Mouse (Mus musculus): ENCODE measurements at regions not wholly inside any gene's neighbourhood (a gene's known extent, or its start where the extent isn't known, plus 50 kb on each side); places are given as distances from the start of the nearest gene placed in this dataset.

DNA sequence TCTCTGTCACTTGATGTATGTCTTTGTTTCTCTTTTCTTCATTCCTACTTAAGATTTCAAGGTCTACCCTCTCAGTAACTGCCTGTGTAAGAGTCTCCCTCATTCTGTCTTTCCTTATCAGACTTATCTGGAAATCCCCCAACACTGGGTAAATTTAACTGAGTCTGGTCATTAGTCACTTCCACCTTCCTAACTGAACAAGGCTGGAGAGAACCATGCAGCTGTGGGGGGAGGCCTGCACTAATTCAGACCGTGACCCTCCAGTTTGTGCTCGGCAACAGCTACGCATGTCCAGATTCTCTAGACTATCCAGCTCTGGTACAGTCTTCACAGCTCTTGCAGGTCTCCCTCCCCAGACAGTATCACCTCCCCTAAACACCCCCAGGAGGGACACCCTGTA lies 103.3 kb downstream of the Prox1 start:
- DNase-seq (ENCODE audit: low read depth, low spot score): no peak

DNA sequence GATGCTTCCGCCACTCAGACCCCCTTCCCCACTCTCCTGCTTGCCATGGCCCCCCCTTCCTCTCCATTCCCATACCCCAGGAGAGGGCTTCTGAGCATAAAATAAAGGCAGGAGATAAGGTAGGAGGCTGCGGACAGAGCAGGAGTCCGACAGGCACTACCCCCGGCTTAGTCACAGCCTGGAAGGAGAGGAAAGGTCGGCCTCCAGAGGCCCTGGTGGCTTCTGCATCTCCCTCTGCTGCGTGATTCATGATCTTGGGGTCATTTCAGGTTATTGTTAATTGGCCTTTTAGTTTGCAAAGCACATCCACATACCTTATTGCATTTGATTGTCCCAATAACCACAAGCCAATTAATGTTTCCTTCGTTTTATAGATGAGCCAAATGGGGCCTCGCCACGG lies 104.1 kb downstream of the Prox1 start:
- no peak for DNase-seq (ENCODE audit: low read depth, low spot score)

DNA sequence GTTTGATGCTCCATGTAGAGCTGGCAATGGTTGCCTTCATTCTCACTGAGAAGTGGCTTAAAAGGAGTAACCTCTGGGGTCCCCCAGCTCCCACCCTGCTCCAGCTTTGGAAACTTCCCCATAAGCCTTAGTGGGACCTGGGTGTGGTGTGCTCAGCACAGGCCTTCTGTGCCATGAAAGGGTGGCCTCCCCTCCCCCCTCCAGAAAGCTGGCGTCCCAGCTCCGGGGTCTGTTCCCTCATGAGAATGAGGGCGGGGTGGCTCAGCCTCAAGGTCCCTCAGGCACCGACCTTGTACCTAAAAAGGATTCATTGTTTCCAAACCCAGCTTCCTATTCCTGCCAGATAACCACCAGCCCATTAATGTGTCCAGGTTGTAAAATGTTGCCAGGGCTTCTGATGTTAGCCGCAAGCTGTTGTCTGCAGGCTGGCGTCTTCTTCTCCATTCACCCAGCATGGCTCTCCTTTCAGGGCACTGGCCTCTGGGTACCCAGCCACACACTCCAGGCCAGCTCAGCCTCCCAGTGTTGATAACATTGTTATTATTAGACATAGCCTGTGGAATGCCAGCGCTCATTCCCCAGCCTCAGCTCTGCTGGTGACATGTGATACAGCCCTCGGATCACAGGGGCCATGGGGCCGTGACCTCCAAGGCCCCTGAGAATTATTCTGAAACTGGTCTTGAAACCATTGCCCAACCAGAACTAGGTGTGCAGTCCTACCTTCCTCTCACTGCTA lies 108.8 kb downstream of the Prox1 start:
- DNase-seq (ENCODE audit: low read depth, low spot score): no peak

DNA sequence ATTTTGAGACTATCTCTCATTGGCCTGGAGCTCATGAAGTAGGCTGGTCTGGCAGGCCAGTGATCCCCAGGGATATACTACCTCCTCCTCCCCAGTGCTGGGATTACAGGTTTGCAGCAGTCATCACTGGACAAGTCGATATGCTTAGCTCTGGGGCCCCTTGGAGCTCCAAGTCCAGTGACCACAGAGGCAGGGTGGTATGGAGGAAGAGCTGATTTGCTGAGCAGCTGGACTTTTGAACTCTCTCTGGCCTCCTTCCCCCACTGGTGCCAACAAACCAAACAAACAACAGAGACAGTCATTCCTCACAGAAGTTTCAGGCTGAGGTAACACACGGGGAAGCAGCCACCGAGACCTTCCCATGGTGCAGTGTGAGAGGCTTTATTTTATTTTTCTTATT lies 111.5 kb downstream of the Prox1 start:
- no peak for DNase-seq (ENCODE audit: low read depth, low spot score)

DNA sequence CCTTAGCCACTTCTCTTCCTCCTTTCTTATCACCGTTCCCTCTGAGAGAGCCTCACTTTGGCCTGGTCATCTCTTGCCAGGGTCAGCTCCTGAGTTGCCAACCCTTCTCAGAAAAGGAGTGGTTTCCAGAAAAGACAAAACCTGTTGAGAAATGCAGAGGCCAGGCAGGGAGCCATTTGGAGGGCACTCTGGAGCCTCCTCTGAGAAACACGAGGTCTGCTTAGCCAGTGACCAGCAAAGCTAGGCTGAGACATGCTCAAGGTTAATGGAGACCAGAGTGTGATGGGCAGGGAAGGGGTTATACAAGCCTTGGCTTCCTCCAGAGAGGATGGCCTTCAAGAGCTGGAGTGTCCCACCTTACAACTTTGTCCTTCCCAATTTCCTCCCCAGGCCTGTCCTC lies 113.6 kb downstream of the Prox1 start:
- DNase-seq (ENCODE audit: low read depth, low spot score): no peak

DNA sequence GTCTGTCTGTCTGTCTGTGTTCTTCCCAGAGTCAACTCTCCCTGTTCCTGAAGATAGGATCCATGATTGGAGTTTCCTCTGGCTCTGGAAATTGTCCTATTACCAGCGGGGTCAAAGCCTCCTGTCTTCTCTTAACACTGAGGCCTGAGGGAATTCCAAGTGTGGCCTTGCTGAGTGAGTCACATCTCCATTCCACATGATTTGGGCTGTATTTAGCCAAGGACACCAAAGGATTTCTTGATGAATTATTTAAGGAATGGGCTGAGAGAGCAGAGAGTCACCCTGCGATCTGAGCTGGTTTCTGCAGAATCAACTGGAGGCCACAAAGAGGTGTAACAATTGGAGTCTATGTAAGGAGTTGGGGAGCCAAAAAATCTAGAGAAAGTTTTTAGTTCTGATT lies 118.6 kb downstream of the Prox1 start:
- DNase-seq (ENCODE audit: low read depth, low spot score): no peak

DNA sequence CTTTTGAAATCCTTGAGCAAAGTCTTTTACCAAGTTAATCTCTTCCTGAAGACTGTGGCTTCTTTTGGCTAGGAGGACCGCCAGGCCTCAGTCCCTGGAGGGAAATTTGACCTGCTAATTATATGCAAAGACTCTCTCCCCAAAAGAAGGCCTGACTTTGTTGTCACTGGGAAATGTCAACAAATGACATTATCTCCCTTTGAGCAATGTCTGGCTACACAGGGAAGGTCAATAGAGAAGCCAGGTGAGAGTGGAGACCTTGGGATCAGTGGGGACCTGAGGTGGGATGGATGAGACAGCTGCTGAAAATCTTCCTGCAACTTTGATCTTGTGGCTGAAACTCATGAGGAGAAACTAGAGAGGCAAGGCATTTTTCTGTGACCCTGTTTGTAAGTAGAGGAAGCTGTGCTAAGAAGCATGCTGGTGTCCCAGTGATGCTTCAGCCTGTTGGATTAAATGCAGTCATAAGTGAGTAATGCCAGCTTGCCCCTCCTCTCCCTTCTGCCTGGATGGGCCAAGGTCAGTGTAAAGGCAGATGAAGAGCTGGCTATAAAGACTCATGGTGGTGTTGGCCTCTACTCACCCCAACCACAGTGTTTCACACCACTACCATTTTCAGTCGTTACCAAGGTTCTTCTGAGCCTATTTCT lies 121.9 kb downstream of the Prox1 start:
- no peak for DNase-seq (ENCODE audit: low read depth, low spot score)

DNA sequence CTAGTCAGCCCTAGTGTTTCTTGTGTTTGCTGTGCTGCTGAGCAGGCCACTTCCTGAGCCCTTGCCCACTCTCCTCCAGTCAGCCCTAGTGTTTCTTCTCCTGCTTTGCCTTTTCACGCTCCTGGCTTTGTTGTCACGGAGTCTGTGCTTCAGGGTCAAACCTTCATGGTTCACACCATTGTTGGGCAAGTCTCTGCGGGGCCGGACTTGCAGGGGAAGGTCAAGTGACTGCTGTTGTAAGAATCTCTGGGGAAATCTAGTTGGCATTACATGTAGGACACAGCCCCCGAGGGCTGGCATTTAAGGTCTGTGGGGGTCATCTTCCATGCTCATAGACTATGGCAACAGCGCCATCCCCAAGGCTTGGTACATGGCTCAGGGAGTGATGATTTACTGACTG lies 123.3 kb downstream of the Prox1 start:
- no peak for DNase-seq (ENCODE audit: low read depth, low spot score)

DNA sequence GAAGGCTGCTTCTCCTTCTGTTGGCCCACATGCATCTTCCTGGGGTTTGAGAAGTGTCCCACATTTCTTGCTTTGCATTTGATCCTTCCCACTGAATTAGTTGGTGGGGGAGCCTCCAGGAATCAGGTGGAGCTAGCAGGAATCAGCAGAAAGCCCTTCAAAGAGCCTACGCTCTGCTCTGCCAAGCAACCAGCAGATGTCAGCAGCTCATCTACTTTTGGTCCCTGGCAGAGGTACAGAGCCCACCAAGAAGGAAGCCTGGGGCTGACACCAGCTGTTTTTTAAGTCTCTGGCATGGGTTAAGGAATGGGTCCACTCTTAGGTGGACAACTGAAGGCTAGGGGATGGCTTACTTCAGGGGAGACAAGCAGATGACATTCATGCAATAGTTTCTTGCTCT lies 123.6 kb upstream of the Smyd2 start:
- DNase-seq (ENCODE audit: low read depth, low spot score): no peak

DNA sequence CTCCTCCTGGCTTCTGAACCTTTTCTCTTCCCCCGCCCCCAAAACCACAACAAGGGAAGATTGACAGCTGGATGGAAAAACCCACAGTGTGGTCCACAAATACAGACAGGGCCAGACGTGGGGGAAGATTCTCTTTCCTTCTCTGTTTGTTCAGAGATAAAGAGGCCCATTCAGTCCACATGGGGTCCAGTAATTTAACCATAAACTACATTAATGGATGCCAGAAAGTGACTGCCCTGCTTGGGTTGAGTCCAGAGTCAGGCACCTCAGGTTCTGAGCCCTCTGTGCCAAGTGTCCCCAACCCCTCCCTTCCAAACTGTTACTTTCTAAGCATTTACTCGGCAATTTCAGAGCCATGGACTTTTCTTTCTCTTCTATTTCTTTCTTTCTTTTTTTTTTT lies 121.9 kb upstream of the Smyd2 start:
- no peak for DNase-seq (ENCODE audit: low read depth, low spot score)

DNA sequence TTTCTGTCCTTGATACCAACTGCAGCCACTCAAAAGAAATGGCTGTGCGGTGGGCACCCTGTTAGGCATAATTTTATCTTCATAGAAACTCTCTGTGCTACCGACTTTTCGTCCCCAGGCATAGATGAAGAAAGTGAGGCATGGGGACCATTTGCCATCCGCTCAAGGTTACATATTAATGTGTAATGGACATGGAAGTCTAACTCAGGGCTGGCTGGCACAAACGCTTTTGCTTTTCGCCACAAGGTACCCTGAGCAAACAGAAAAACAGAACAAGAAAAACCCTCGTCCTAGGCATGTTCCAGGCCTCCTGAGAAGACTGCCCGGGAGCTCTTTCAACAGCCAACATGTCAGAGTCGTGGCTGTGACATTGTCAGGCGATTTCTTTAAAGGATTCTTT lies 121.0 kb upstream of the Smyd2 start:
- DNase-seq (ENCODE audit: low read depth, low spot score): no peak

DNA sequence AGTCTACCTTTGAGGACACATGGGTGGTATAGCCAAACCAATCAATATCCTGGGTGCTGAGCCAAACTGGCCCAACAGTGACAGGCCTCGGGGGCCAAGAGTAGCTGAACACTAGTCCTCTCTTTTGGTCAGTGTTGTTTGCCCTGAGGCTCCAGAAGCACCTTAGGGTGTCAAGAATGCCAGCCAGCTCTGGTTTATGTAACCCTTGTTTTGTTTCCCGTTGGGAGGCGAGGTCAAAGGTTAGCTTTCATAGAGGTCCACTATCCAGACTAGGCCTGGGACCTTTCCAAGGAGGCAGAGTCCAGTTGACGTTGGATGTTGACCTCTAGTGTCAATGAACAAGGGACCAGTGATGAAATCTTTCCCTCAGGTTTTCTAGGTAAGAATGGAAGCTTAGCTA lies 120.0 kb upstream of the Smyd2 start:
- no peak for DNase-seq (ENCODE audit: low read depth, low spot score)

DNA sequence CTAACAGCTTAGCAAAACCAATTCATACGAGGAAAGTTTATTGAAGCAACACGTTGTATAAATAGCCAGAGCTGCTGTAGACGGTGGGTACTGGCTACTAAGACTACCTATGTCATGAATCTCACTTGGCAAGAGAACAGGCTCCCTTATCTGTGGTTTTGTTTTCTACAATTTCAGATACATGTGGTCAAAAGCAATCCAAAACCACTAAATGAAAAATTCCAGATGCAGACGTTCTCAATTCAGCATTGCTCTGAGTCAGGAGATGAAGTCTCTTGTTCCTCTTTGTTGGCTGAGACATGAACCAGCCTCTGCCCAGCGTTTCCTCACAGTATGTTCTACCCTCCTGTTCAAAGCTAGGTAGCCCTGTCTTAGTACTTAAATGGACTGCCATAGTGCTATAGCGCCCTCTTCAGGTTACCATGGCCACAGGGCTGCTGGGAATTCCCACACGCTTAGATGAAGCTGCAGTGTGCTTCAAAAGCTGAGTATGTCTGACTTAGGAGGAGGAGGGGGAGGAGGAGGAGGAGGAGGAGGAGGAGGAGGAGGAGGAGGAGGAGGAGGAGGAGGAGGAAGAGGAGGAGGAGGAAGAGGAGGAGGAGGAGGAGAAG lies 119.0 kb upstream of the Smyd2 start:
- peak; percentile 57 for DNase-seq (ENCODE audit: low read depth, low spot score)

DNA sequence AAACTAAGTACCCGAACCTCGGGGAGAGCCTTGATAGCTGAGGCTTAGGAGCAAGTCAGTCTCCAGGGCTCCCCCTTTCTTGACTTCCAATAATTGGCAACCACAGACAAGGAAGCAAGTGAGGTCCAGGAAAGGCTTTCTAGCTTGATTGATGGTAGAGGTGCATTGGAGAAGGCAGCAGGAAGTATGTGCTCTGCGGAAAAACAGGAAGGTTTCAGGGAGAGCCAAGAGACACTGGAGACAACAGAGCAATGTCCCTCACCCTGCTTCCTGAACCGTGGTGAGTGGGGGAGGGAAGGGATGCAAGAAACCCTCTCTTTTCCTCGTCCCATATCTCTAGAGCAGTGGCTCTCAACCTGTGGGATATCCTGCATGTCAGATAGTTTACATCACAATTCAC lies 115.9 kb upstream of the Smyd2 start:
- no peak for DNase-seq (ENCODE audit: low read depth, low spot score)

DNA sequence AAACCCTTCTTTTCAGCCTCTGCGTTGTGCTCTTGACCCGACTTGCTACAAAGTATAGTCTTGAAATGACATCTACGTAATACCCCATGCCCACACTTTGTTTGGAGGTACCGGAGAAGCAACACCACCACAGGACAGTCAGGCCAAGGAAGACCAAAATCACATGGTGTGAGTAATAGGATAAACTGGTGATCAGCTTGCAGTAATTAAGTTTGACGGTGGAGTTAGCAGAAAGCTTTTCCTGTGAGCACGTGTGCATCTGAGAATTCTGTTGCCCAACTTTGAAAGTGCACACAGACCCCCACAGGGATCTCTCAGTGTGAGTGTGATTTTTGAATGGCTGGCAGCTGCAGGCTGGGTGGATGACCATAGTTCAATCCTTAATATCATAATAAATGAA lies 114.6 kb upstream of the Smyd2 start:
- no peak for DNase-seq (ENCODE audit: low read depth, low spot score)

DNA sequence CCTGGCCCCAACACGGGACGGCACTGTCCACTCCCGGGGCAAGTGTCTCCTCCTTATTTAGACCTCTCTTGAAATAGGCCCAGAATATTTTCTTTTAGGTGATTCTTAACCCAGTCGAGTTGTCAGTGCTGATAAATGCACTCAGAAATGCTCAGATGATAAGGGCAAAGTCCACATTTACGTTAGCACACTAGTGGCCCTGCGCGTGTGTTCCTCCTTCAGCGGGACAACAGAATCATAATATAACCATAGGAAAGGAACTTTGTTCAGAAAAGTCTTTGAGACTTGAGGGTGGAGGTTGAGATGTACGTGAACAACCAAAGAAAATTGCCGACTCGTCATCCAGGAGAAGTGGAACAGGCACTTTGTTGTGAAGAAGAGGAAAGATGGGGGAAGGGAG lies 113.8 kb upstream of the Smyd2 start:
- no peak for DNase-seq (ENCODE audit: low read depth, low spot score)

DNA sequence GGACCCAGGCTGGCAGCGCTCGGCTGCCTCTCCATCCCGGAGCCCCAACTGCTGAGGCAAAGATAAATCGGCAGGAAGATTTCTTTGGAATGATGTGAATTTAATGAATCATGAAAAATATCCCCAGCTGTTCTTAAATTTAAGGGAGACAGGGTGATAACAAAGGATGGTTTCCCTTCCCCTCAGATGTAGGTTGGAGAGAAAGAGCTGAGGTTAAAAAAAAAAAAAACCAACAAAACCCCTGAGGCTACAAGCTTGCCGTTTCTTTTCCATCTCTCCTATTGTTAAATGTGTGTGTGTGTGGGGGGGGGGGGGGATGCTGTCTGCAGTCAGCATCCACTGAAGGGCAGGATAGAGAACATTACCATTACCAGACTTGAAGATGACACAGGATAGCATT lies 111.9 kb upstream of the Smyd2 start:
- DNase-seq (ENCODE audit: low read depth, low spot score): no peak

DNA sequence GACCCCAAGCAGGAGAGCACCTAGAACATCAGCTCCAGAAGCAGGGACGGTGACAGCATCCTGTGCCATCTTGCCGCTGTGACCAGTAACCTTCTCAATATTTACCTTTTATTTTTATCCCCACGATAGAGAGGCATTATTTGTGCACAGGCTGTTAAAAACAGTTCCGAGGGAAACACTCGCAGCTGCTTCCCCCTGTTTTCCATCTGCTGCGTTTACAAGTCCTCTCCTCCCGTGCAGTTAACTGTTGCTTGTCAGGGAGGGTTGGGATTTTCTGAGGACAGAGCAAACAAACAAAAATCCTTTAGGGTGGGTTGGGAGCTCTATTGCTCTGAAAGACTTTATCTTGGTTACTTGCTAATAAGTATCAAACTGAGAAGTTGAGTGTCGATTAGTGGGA lies 105.4 kb upstream of the Smyd2 start:
- no peak for DNase-seq (ENCODE audit: low read depth, low spot score)

DNA sequence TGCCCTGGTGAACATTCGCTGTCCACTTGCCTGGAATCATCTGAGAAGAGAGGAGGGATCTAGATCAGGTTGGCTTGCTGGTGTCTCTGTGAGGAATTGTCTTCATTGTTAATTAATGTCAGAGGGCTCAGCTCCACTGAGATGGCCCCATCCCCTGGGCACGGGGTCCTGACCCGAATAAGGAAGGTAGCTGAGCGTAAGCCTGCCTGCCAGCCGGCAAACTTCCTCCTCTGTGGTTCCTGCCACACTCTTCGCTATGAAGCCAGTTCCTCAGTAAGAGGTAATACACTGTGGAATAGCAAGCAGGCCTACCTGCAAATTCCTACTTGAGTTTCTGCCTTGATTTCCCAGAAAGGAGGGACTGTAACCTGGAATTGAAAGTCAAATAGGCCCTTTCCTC lies 87.3 kb upstream of the Smyd2 start:
- no peak for DNase-seq (ENCODE audit: low read depth, low spot score)

DNA sequence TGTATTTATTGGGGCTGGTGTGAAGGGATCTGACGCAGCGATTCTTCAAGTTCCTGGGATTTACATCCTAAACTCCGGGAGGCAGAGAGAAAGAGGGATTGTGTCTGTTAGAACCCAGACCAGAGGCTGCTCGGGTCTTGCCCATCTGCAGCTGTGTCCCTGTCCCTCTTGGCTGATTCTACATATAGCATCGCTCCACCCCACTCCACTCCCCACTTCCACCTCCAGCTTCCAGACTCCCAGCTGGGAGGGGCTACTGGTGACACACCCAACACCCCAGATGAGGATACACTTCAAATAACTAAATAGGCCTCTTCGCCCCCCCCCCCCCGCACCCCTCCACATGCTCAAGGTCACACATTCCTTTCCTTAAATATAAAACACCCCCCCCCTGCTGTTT lies 85.1 kb upstream of the Smyd2 start:
- DNase-seq (ENCODE audit: low read depth, low spot score): no peak

DNA sequence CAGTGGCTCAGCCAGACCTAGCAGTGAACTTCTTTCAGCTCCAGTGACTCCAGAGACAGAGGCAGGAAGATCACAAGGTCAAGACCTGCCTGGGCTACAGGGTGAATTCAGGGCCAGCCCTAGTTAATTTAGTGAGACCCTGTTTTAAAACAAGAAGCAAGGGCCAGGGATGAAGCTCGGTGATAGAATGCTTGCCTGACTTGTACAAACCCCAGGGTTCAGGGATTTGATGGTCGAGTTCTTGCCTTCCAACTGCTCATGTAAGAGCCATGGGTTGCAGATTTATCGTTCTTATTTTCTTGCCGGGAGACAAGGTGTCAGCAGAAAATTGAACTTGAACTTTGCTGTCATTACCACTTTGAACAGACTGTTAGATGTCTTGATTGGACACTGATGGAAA lies 78.9 kb upstream of the Smyd2 start:
- no peak for DNase-seq (ENCODE audit: low read depth, low spot score)

DNA sequence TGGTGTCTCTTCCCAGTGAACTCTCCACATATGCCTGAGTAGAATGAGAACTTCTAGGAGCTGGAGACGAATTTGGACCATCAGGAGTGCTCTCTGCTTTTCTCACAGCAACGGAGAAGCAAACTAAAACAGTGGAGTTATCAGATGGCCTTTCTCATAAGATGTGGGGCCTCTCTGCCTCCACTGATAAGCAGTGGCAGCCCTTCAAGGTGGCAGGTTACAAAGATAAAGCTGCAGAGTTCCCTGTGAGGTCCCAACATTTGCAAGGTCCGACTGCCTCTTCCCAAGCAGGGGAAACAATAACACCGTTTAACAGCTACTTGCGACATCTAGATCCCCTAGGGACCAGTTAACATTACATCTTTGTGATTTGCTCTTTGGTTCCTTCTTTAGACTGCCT lies 71.5 kb upstream of the Smyd2 start:
- no peak for DNase-seq (ENCODE audit: low read depth, low spot score)

DNA sequence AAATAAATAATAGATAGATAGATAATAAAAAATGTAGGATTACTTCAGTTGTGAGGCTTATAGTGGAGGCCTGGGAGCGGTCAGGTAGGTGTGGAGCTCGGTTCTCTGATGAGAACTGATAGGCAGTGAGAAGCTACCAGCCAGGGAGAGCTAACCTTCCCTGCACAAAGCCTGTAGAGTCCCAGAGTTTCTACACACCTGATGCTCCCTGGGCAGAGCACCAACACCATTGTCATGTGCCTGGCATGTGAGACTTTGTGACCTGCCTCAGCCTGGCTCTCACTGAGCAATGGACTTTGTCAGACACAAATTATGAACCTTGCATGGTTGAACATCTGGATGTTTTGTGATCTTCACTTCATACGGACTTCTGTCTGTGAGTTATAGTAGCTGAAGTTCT lies 71.1 kb upstream of the Smyd2 start:
- no peak for DNase-seq (ENCODE audit: low read depth, low spot score)
